Mouse (Mus musculus) kidney, adult 2 months (tissue): Measurements from ENCODE around the gene Lysmd2. TPM values are rescaled to one million over a fixed set of nuclear protein-coding genes. Genes with fewer than 3 reads are reported as not detected.
"Not testable (repeated sequence)": the region's sequence is repeated elsewhere in the genome, so short reads cannot be mapped to it uniquely, and the experiment has no call there.

Experiments used
- DNase-seq: peaks from one replicate; pipeline ENCODE4 v3.0.0; 2021
- H3K27ac ChIP-seq: fragments of 200-500 bp; 2 replicates; pipeline ENCODE4 v1.5.1; 2012; ENCODE audit warnings: low read depth, low read length, control low read depth, inconsistent platforms; ENCODE audit not compliant: insufficient read depth
- H3K27me3 ChIP-seq: fragments of 200-500 bp; replicated peaks from 2 replicates; pipeline ENCODE4 v1.6.1; 2012; ENCODE audit warnings: mild to moderate bottlenecking, moderate library complexity, low read length, inconsistent platforms; ENCODE audit not compliant: control insufficient read depth, insufficient read depth
- H3K36me3 ChIP-seq: fragments of 200-500 bp; 2 replicates; pipeline ENCODE4 v1.6.1; 2012; ENCODE audit warnings: mild to moderate bottlenecking, moderate library complexity, low read length, inconsistent platforms; ENCODE audit not compliant: control insufficient read depth, insufficient read depth
- H3K4me1 ChIP-seq: fragments of 200-500 bp; 2 replicates; pipeline ENCODE4 v1.6.1; 2011; ENCODE audit warnings: low read length; ENCODE audit not compliant: control insufficient read depth, insufficient read depth
- H3K4me3 ChIP-seq: fragments of 200-500 bp; 2 replicates; pipeline ENCODE4 v1.5.1; 2011; ENCODE audit warnings: mild to moderate bottlenecking, low read depth, low read length, control low read depth; ENCODE audit not compliant: insufficient read depth
- CTCF ChIP-seq: fragments of 200-500 bp; conservative IDR thresholded peaks from 2 replicates; pipeline ENCODE4 v1.5.1; 2011; ENCODE audit warnings: low read depth, mild to moderate bottlenecking, control low read depth, low read length, moderate library complexity, mixed read lengths; ENCODE audit not compliant: insufficient read depth, insufficient read length
- POLR2A ChIP-seq: fragments of 200-500 bp; IDR thresholded peaks from one replicate; pipeline ENCODE4 v1.6.1; 2011; ENCODE audit warnings: low read depth, low read length, control low read depth
- WGBS: fragments of 180-500 bp; shearing (Covaris S2); methylation state at CpG from one replicate; pipeline ENCODE4 v1.1.7; 2018; 5-methylcytosine and 5-hydroxymethylcytosine counted together
- polyA plus RNA-seq: library from polyadenylated mRNA; depleted of rRNA; stranded (reverse); fragments of >200 nt; gene quantifications from 2 replicates; pipeline ENCODE4 v1.2.3, GENCODE M21; 2012

Gene Lysmd2
- polyA plus RNA-seq, 1 experiment: 3.4 TPM

GRCm38 (mm10) chr9:75630823-75631454 lies 5.4 kb downstream of the Lysmd2 start:
- DNase-seq: no peak
- H3K36me3 ChIP-seq: no peaks in the 10 kb centered on the region
- no peak overlapping the region for H3K4me3 ChIP-seq
- TF ChIP-seq CTCF: no peak
- no peaks in the 10 kb centered on the region for H3K4me1 ChIP-seq
- H3K27me3 ChIP-seq: no peaks in the 10 kb centered on the region
- no peak overlapping the region for H3K27ac ChIP-seq
- WGBS: 79% methylated on average over 8 of the region's 8 CpGs

- Histone ChIP-seq H3K27ac (no peak overlapping the region), H3K27me3 (no peaks in the 10 kb centered on the region), H3K4me3 (no peak overlapping the region), H3K4me1 (no peaks in the 10 kb centered on the region), H3K36me3 (no peaks in the 10 kb centered on the region)
- 64% methylated on average over 10 of the region's 10 CpGs for WGBS
- no peak for DNase-seq
- TF ChIP-seq POLR2A (no peak), CTCF (no peak)
Measured at GRCm38 (mm10) chr9:75632111-75632510, 6.6 kb downstream of the Lysmd2 start.

GRCm38 (mm10) chr9:75632902-75633301 lies 7.4 kb downstream of the Lysmd2 start:
- WGBS: 85% methylated on average over 1 of the region's 1 CpGs
- TF ChIP-seq CTCF: peak; percentile 38; the same call in 1 of the 2 replicates
- no peak for TF ChIP-seq POLR2A
- no peaks in the 10 kb centered on the region for H3K36me3 ChIP-seq
- no peaks in the 10 kb centered on the region for H3K4me1 ChIP-seq
- H3K4me3 ChIP-seq: no peak overlapping the region
- H3K27me3 ChIP-seq: no peaks in the 10 kb centered on the region; the same call in 1 of the 2 replicates
- H3K27ac ChIP-seq: no peak overlapping the region
- DNase-seq: no peak

- Histone ChIP-seq H3K27me3 (no peaks in the 10 kb centered on the region; the same call in 1 of the 2 replicates), H3K4me3 (no peak overlapping the region), H3K4me1 (no peaks in the 10 kb centered on the region), H3K36me3 (no peaks in the 10 kb centered on the region), H3K27ac (no peak overlapping the region)
- no peak for DNase-seq
- TF ChIP-seq CTCF: no peak
- TF ChIP-seq POLR2A: no peak
- WGBS: 82% methylated on average over 8 of the region's 8 CpGs
Measured at GRCm38 (mm10) chr9:75633603-75634002, 8.1 kb downstream of the Lysmd2 start.

- Histone ChIP-seq H3K4me1 (no peaks in the 10 kb centered on the region), H3K27ac (no peak overlapping the region), H3K36me3 (no peaks in the 10 kb centered on the region), H3K4me3 (no peak overlapping the region), H3K27me3 (no peaks in the 10 kb centered on the region; the same call in 1 of the 2 replicates)
- TF ChIP-seq POLR2A (no peak), CTCF (no peak)
- WGBS: 88% methylated on average over 4 of the region's 4 CpGs
- no peak for DNase-seq
Measured at GRCm38 (mm10) chr9:75634226-75634625, 8.7 kb downstream of the Lysmd2 start.

GRCm38 (mm10) chr9:75645405-75645804 lies 19.9 kb downstream of the Lysmd2 start:
- WGBS: 36% methylated on average over 3 of the region's 3 CpGs
- H3K27ac ChIP-seq: no peak overlapping the region
- no peak for DNase-seq
- H3K4me1 ChIP-seq: no peaks in the 10 kb centered on the region
- TF ChIP-seq POLR2A (no peak), CTCF (no peak)
- H3K27me3 ChIP-seq: no peaks in the 10 kb centered on the region
- H3K36me3 ChIP-seq: no peaks in the 10 kb centered on the region
- no peak overlapping the region for H3K4me3 ChIP-seq

GRCm38 (mm10) chr9:75653981-75654911 lies 28.7 kb downstream of the Lysmd2 start:
- no peak overlapping the region for H3K27ac ChIP-seq
- no peaks in the 10 kb centered on the region for H3K4me1 ChIP-seq
- TF ChIP-seq CTCF (no peak), POLR2A (no peak)
- DNase-seq: no peak
- H3K27me3 ChIP-seq: no peaks in the 10 kb centered on the region
- no peaks in the 10 kb centered on the region for H3K36me3 ChIP-seq
- 37% methylated on average over 12 of the region's 12 CpGs for WGBS
- no peak overlapping the region for H3K4me3 ChIP-seq

GRCm38 (mm10) chr9:75656456-75656855 lies 30.9 kb downstream of the Lysmd2 start:
- not testable (repeated sequence) for H3K36me3 ChIP-seq, H3K27me3 ChIP-seq, DNase-seq, H3K4me3 ChIP-seq, H3K4me1 ChIP-seq, H3K27ac ChIP-seq
- WGBS: 78% methylated on average over 3 of the region's 3 CpGs
